Mouse (Mus musculus) right cerebral cortex, postnatal 10 days (tissue): ENCODE results near the gene Fthl17d.
"Not testable (repeated sequence)": the region's sequence is repeated elsewhere in the genome, so short reads cannot be mapped to it uniquely, and the experiment has no call there.

ENCODE experiments used
- DNase-seq, 2 experiments: peaks; one replicate each; pipeline ENCODE4 v3.0.0; 2021; ENCODE audit warnings: low spot score in 2 of 2

Gene Fthl17d

GRCm38 (mm10) chrX:8986655-8987054, at the start of gene Fthl17d:
Fthl17d (minus strand) TSS chrX:8986755.
- not testable (repeated sequence) for DNase-seq

GRCm38 (mm10) chrX:9033193-9033592, 46.6 kb upstream of the Fthl17d start, which contains the start of gene Fthl17e:
Fthl17e (plus strand) TSS chrX:9033493.
- not testable (repeated sequence) for DNase-seq

DNA sequence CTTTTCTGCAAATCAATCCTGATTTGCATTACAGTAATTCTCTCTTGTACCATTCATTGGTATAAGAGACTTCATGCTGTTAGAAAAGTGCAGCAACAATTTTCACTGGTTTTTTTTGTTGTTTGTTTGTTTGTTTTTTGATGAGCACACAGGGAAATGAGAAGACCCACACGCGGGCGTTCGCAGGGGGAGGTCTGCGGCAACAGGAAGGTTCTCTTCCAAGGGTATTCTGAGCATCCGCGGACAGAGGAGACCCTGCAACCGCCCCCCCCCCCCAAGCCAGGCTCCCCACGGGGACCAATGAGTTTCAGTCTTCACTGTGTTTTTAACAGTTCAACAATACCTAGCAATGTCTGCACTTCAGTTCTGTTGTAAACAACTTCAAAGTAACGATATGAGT, 32.9 kb upstream of the Fthl17d start:
- no peak for DNase-seq

DNA sequence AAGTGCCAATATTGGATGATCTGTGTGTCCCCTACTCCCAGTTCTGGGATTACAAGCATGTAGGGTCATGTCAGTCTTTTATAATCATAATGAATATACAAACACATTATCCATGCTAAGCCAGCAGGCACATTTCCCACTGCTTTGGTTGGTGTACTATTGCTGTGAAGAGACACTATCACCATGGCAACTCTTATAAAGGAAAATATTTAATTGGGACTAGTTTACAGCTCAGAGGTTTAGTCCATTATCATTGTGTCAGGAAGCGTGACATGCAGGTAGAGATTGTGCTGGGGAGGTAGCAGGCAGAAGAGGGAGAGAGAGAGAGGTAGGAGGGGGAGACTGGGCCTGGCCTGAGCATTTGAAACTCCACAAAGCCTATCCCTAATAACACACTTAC, 29.5 kb upstream of the Fthl17d start:
- peak in 1 of 2 experiments; percentile 16 for DNase-seq

DNA sequence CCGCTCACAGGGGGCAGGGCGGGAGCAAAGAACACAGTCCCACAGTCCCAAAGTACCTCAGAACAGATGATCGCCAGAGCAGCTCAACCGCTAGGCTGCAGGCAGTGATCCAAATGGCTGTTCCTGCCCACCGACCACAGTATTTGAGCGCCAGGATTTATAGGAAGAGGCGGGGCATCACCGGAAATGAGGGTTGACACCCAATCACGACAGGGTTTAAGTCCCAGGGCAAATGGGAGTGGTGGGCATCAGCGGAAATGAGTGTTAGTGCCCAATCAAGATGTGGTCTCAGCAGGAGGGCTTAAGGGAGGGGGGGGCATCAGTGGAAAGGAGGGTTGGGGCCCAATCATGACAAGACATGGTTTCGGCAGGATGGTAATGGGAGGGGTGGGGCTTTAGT, 10.1 kb downstream of the Fthl17d start, which contains the start of gene Fthl17c:
Gene Fthl17c, minus strand, starts transcription at position 101 of the 400 bp plus-strand sequence.
- DNase-seq: not testable (repeated sequence)

DNA sequence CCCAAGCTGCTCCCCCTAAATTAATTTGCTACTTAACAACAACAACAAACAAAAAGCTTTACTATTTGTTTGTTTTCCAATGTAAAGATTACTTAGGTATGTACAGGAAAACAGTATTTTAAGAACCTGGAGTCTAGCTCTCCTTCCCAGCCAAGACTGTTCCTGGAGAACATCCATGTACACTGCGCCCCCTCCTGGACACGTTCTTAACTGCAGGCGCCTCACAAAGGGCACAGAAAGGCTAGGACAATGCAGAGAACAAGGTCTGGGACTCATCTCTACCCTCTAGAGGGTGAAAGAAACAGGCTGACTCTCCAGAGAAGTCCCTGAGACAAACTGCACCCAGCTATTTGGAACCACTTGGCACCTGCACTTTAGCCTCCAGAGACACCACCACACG, 21.9 kb downstream of the Fthl17d start:
- peak in 1 of 2 experiments; percentile 18 for DNase-seq

DNA sequence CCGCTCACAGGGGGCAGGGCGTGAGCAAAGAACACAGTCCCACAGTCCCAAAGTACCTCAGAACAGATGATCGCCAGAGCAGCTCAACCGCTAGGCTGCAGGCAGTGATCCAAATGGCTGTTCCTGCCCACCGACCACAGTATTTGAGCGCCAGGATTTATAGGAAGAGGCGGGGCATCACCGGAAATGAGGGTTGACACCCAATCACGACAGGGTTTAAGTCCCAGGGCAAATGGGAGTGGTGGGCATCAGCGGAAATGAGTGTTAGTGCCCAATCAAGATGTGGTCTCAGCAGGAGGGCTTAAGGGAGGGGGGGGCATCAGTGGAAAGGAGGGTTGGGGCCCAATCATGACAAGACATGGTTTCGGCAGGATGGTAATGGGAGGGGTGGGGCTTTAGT, 23.7 kb downstream of the Fthl17d start, which contains the start of gene Fthl17b:
Gene Fthl17b, minus strand, starts transcription at position 101 of the 400 bp plus-strand sequence.
- DNase-seq: not testable (repeated sequence)

- peak; percentile 85 to 90 for DNase-seq
Observed at GRCm38 (mm10) chrX:8948130-8948805, 38.3 kb downstream of the Fthl17d start.

GRCm38 (mm10) chrX:8944041-8944440, 42.5 kb downstream of the Fthl17d start:
- DNase-seq: no peak
